22 mouse cellular contexts compared by ENCODE assay signal in genomic region chr6:140290109-140290508, GRCm38 (mm10).
DNase-seq lines count a peak whose midpoint lies in the region; ATAC-seq and TF ChIP-seq lines count a peak whose summit lies in the region.
"Had no signal": no experiment of that assay in that cellular context is flagged by ENCODE, and none has a peak within 500 bp of the region (broad histone marks: within the 10 kb centered on the region; RNA-seq: fewer than 3 reads in every experiment).

No protein-coding gene starts in this region.

- H3K4me2 ChIP-seq in hindbrain, postnatal 0 days (ENCODE audit: low read depth, low read length): no peak overlapping the region
- no peak overlapping the region for H3K4me2 ChIP-seq in hindbrain, embryonic 12.5 days (replicated peaks)
- no peak overlapping the region for H3K4me2 ChIP-seq in neural tube, embryonic 12.5 days (replicated peaks)
- H3K4me2 ChIP-seq: embryonic facial prominence, embryonic 12.5 days; heart, embryonic 11.5 days; liver, embryonic 11.5 days; midbrain, embryonic 15.5 days had no signal

- H3K9ac ChIP-seq in hindbrain, postnatal 0 days (replicated peaks; ENCODE audit: low read length): no peak overlapping the region
- H3K9ac ChIP-seq in hindbrain, embryonic 12.5 days: no peak overlapping the region
- no peak overlapping the region for H3K9ac ChIP-seq in neural tube, embryonic 12.5 days
- H3K9ac ChIP-seq: embryonic facial prominence, embryonic 12.5 days; liver, postnatal 0 days; midbrain, embryonic 15.5 days had no signal

- no peaks in the 10 kb centered on the region for H3K9me3 ChIP-seq in hindbrain, postnatal 0 days (ENCODE audit: low read length)
- no peaks in the 10 kb centered on the region for H3K9me3 ChIP-seq in hindbrain, embryonic 12.5 days (replicated peaks)
- no peaks in the 10 kb centered on the region for H3K9me3 ChIP-seq in neural tube, embryonic 12.5 days
- H3K9me3 ChIP-seq: embryonic facial prominence, embryonic 12.5 days; midbrain, embryonic 15.5 days had no signal

- H3K4me1 ChIP-seq in hindbrain, postnatal 0 days (ENCODE audit: insufficient read depth, low read length): no peaks in the 10 kb centered on the region
- no peaks in the 10 kb centered on the region for H3K4me1 ChIP-seq in hindbrain, embryonic 12.5 days
- no peaks in the 10 kb centered on the region for H3K4me1 ChIP-seq in neural tube, embryonic 12.5 days
- H3K4me1 ChIP-seq: embryonic facial prominence, embryonic 12.5 days; midbrain, embryonic 15.5 days had no signal

- 0 out of 2 replicates have a peak, but pooled peaks have one; percentile 27 for ATAC-seq in hindbrain, postnatal 0 days
- no peak for ATAC-seq in hindbrain, embryonic 12.5 days (ENCODE audit: low FRiP score)
- ATAC-seq in neural tube, embryonic 12.5 days (ENCODE audit: low FRiP score, low read depth): peak; percentile 44; the same call in 1 of the 2 replicates
- ATAC-seq: activated CD4-positive, CD25-positive, alpha-beta regulatory T cell, adult 4 months; forebrain, embryonic 14.5 days; liver, postnatal 0 days; lung, postnatal 0 days; midbrain, embryonic 15.5 days had no signal

- no peaks in the 10 kb centered on the region for H3K36me3 ChIP-seq in hindbrain, postnatal 0 days (ENCODE audit: insufficient read depth, low read length)
- no peaks in the 10 kb centered on the region for H3K36me3 ChIP-seq in hindbrain, embryonic 12.5 days
- H3K36me3 ChIP-seq in neural tube, embryonic 12.5 days: no peaks in the 10 kb centered on the region
- H3K36me3 ChIP-seq: embryonic facial prominence, embryonic 12.5 days; midbrain, embryonic 15.5 days had no signal

- TF ChIP-seq CTCF in hindbrain, postnatal 0 days (IDR thresholded peaks at IDR 0.05; ENCODE audit: low read depth): no peak
- no peak for TF ChIP-seq CTCF in layer of hippocampus, adult 2 months (conservative IDR thresholded peaks at IDR 0.05)

- no peak overlapping the region for H3K27ac ChIP-seq in hindbrain, postnatal 0 days
- no peak overlapping the region for H3K27ac ChIP-seq in hindbrain, embryonic 12.5 days
- no peak overlapping the region for H3K27ac ChIP-seq in layer of hippocampus, adult 2 months
- no peak overlapping the region for H3K27ac ChIP-seq in neural tube, embryonic 12.5 days
- H3K27ac ChIP-seq: embryonic facial prominence, embryonic 12.5 days; macrophage; midbrain, embryonic 15.5 days had no signal

- no peak overlapping the region for H3K4me3 ChIP-seq in hindbrain, postnatal 0 days (ENCODE audit: low read length)
- H3K4me3 ChIP-seq in hindbrain, embryonic 12.5 days: no peak overlapping the region
- H3K4me3 ChIP-seq in layer of hippocampus, adult 2 months: peak overlapping the region; percentile 26
- no peak overlapping the region for H3K4me3 ChIP-seq in neural tube, embryonic 12.5 days
- H3K4me3 ChIP-seq: embryonic facial prominence, embryonic 12.5 days; midbrain, embryonic 15.5 days had no signal

- DNase-seq in cerebellum, postnatal 10 days: peak; percentile 30 to 32
- DNase-seq in cerebellum, adult 11 months: no peak
- DNase-seq in hindbrain, postnatal 0 days (ENCODE audit: low spot score): no peak
- DNase-seq in layer of hippocampus, adult 2 months (ENCODE audit: low spot score in 2 of 2): no peak
- no peak for DNase-seq in layer of hippocampus, adult 9-10 months (ENCODE audit: low spot score)
- DNase-seq in neural tube, embryonic 10.5 days (ENCODE audit: extremely low spot score, low spot score): no peak
- DNase-seq: adrenal gland, adult 8-10 months; cerebellum, adult 18-20 months; cerebellum, postnatal 25 days; gastrocnemius, postnatal 10 days; heart, adult 11 months; liver, postnatal 0 days had no signal

- 63% methylated on average over 13 of the region's 13 CpGs for WGBS in hindbrain, postnatal 0 days
- WGBS in hindbrain, embryonic 12.5 days: 60% methylated on average over 11 of the region's 13 CpGs
- WGBS in neural tube, embryonic 12.5 days: 64% methylated on average over 13 of the region's 13 CpGs

- H3K27me3 ChIP-seq in hindbrain, postnatal 0 days (ENCODE audit: insufficient read depth, low read length): no peaks in the 10 kb centered on the region
- no peaks in the 10 kb centered on the region for H3K27me3 ChIP-seq in hindbrain, embryonic 12.5 days
- no peaks in the 10 kb centered on the region for H3K27me3 ChIP-seq in neural tube, embryonic 12.5 days (replicated peaks)
- H3K27me3 ChIP-seq: embryonic facial prominence, embryonic 12.5 days; midbrain, embryonic 15.5 days had no signal

Comparison
In these comparisons a context has a peak if more than half of its experiments do, and no peak if none do; other contexts are left out.
1. DNase-seq: peak in cerebellum, postnatal 10 days (2 of 2); none in cerebellum, adult 11 months (single experiment), hindbrain, postnatal 0 days (single experiment), layer of hippocampus, adult 2 months (0 of 2), layer of hippocampus, adult 9-10 months (single experiment) and neural tube, embryonic 10.5 days (single experiment).